Mouse (Mus musculus) 3T3-L1 (cell line): ENCODE results near the gene Cfap74.

Experiments
- DNase-seq: peaks from one replicate; pipeline ENCODE4 v3.0.0-alpha.2; 2015; ENCODE audit warnings: low read depth, low spot score

Gene Cfap74

DNA sequence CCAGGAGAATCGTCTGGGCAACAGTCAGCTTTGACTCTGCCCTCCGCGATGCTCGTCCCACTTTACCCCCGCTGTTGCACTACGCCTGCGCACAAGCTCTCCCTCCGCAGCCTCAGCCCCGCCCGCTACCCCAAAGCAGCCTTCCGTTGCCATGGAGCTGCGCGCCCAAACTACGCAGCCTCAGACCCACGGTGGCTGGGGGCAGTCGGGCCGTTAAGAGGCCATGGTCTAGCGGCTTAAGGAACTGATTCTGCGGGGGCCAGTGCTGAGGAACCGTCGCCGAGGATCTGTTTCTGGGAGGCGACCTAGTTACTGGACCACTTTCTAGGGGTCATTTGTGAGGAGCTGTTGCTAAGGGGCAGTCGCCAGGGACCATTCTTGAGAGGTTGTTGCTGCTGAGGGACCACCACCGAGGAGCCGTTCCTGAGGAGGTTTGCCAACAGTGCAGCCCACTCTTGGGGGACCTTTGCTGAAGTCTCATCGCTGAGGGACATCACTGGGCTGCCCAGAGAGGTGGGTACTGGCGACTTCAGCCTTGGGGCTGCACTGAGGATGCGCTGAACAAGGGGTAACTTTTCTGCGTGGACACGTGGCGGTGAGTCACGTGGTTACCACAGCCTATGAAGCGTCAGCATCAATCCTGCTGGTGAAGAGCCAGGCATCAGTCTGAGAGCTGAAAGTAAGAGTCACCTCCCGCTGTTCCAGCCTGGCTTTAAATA, at the start of gene Cfap74:
TSS of gene Cfap74 (plus strand) at position 133 of the 719 bp plus-strand sequence.
- DNase-seq: peak; percentile 94

DNA sequence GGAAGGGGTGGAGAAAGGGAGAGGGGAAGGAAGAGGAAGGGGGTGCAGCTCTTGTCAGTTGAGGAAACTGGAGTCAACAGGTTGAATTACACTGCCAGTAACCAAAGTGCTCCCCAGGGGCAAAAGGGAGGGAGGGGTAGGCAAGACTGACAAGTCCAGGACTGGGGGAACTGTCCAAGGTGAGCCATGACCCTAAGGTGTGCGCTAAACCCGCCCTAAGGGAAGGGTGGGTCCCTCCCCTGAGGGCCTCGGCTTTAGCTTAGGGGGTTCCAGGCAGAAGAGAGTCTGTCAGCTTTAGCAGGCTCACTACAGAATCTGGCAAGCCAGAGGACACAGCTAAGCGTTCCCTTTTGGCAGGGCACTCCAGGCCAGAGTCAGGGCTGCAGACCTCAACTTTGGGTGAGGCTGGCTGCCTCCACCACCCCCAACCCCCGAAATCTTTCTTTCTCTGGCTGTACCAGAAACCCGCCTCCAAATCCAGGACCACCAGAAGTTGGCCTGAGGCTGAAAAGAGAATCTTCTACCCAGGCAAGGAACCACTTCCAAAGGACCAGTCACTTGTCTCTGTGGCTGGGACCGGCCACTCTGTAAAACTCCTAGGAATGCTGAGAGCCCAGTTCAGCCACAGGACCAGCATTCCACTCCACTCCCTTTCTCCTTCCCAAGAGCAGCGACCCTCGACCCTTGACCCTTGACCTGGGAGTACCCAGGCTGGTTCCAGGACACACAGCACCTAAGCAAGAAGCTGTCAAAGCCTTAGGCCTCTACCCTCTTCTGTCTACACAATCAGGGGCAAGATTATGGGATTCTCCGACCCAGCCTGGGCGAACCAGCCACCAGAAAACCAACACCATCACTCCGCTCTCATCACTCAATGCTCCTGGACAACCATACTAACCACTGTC, 49.2 kb upstream of the Cfap74 start:
- DNase-seq: no peak

DNA sequence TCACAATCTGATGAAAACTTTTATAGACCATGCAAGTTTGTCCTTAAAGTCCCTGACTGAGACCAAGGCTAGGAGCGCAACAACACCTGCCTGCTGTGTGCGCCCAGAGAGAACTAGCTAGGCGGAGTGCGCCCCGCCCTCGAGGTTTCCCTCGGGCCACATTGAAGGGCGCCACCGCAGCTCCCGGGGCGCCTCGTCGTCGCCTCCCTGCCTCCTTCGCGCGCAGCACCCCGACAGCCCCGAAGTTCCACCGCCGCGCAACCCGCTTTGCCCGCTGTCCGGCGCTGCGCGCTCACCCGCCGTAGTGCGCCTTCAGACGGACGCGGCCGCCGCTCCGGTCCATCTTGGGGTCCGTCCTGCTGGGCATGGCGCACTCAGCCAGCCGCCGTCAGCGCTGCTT, 48.1 kb upstream of the Cfap74 start:
- no peak for DNase-seq

DNA sequence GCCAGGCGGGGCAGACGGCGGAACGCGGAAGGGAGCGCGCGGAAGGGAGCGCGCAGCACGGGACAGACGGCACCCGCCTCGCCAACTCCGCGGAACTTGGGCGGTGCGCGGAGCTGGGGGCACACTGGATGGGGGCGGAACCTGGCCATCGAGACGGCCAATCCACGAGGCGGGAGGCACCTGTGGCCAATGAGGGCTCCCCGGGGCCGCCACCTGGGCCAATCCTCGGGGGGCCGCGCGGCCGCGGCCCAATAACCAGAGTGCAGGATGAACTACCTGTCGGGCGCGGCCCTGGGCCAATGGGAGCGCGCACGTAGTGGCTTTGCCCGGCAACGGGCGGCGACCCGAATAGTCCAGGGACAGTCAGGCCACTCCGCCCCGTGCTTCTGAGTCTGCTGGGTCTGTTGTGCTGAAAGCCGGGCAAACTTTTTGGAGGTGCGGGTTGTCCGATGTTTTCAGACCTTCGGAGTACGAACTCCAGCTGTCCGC, 47.6 kb upstream of the Cfap74 start, which contains the start of gene Prkcz:
TSS of gene Prkcz (minus strand) at position 59 of the 489 bp plus-strand sequence.
- no peak for DNase-seq

DNA sequence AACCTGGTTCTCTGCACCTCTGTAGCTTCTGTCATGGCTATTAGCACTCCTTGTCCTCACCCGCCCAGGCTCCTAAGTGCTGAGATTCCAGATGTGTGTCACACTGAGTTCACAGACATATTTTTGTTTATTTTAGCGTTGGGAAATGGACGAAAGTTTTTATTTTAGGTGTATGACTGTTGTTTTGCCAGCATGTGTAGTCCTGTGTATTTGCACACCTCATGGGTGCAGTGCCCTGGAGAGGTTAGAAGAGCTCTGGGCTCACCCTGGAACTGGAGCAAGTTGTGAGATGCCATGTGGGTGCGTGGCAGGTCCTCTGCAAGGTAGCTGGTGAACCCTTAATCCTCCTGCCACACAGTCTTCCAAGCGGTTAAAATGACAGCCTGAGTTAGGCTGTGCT, 46.5 kb upstream of the Cfap74 start:
- DNase-seq: no peak

DNA sequence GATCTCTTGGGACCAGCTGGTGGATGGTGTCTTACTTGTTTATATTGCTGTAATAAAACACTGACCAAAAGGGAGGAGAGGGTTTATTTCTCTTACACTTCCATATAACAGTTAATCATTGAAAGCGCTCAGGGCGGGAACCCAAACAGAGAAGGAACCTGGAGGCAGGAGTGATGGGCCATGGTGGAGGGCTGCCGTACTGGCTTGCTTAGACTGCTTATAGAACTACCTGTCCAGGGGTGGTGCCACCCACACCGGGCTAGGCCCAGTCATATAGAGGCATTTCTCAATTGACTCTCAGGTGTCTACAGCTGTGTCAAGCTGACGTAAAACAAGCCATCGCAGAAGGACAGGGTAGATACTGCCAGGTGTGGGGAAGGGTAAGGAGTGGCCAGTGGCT, 42.2 kb upstream of the Cfap74 start:
- DNase-seq: no peak

DNA sequence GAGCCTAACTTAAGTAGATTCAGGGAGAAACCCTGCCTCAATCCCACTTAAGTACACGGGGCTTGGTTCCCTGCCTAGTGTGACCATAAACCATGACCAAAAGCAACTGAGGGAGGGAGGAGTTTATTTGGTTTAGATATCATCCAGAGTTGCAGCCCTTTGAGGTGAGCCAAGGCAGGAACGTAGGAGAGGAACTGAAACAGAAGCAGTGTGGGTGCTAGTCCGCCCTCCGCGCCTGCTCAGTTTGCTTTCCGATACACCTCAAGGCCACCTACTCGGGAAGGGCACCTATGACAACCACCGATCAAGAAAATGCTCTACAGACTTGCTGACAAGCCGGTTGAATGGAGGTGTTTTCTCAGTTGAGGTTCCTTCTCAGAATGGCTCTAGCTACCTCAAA, 41.3 kb upstream of the Cfap74 start:
- DNase-seq: no peak

DNA sequence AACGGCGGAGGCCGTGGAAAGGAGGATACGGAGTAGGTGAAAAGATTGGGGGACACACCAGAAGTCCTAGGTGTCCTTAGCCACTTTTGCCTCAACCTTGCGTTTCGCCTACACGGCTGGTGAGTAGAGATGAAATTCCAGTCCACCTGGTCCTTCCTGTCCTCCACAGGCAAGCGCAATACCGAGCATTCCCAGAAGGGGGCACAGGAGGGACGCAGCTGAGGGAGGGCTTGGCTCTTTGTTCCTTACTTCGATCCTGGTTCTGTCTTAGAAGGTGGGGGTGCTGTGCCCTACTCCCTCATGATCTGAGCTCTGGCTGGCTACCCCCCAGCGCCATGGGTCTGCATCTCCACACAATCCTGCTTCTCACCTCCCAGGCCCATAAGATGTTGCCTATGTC, 40.3 kb upstream of the Cfap74 start:
- DNase-seq: peak; percentile 73

DNA sequence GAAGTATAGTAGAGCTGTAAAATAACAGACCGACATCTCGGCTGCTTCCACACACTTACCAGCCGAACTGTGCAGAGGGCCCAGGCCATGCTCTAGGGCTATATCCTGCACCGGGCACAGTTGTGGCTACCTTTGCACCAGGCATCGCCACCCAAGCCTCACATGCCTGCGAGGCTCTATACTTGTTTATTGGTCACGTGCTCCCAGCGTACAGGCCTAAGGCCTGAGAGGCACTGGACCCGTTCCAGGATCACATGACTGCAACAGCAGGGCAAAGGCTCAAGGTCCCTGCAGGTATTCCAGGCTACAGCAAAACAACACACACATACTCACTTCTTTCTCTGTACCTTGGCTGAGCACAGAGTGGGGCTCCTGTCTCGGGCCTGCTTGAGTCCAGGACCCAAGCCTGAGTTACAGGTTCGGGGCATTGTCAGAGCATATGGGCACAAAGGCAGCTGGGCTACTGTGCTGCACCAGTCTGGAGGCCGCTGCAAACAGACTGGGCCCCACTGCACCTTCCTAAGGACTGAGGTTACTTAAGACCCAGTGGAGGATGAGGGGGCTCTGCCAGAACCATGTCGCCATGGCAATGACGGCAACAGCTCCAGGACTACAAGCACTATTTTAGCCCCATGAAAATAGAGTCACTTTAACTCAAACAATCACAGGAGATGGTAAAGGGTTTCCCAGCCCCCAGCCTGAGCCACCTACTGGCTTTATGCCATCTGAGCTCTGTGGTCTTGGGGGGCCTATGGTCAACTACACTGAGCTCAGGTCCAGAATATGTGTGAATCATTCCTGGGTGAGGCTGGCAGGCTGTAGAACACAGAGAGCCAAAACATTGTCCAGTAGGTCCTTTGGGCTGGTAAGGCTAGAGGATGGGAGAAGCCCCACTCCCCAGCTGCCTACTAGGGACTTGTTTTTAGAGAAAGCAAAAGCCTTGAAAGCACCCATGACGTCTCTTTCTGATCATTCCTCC, 38.0 kb upstream of the Cfap74 start:
- no peak for DNase-seq

DNA sequence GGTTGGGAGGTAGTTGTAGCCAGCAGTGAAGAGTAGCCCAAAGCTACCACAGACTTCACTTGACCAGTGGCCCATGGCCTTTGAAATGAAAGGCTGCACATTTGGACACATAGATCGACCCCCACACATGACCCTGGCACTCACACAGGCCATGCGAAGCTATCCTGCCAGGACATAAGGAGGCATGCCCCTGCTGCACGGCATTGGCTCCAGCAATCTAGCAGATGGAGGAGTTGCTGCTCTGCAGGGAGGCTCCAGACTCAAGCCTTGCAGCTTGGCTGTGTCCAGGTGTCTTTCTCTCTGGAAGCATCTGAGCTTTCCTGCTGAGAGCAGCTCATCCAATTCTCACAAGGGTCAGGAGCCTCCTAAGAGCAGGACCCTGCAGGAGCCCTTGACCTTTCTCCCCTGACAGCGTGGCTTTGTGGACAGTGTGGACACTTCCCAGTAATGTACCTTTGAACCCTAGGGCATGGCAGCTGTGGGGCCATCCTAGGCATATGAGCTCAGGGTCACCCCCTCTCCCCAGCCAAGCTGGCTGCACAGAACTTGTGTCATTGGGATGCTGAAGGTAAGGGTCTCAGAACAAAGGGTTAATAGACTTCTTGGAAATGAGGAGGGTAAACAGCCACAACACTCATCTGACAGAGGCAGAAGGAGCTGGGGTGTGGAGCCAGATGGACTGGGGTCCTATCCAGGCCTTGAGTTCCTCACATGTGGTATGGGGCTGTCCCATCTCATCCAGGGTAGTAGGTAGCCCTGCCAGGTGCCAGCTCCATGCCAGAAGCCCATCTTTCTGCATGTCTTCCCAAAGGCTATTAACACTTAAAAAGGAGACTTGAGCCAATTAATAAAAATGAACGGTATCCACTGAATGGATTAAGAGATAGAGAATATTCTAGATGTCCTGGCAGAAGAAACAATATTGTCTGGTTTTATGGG, 36.9 kb upstream of the Cfap74 start:
- no peak for DNase-seq

DNA sequence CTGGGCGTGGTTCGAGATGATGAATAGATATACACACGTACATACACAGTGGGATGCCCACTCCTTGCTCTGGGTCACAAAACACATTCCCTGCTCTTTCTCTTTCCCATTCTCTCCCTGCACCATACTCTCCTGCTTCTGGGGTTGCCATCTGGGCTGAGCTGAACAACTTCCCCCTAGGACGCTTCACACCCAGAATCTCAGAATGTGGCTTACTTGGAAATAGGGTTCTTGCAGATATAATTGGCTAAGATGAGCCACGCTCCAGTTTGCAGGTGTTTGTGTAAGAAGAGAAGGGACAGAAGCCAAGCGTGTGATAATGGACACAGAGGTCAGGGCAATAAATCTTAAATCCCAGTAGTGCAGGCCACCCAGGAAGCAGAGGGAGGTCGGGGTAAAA, 27.0 kb upstream of the Cfap74 start:
- no peak for DNase-seq

DNA sequence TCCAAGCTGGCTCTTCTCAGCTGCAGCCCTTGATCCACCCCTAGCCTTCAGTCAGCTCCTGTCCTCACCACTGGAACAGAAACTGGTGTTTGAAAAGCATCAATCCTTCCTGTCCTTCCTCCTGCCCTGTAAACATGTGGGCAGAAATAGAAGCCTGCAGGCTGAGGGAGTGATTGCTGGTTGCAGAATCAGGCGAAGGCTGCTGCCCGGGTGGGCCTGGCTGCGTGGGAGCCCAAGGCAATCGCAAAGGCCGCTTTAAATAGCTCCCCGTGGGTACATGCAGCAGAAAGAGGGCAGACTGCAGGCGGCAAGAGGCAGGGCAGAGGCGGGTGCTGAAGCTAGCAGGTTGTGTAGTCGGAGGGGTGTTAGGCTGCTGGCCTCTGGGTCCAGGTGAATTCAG, 26.2 kb upstream of the Cfap74 start:
- DNase-seq: no peak

DNA sequence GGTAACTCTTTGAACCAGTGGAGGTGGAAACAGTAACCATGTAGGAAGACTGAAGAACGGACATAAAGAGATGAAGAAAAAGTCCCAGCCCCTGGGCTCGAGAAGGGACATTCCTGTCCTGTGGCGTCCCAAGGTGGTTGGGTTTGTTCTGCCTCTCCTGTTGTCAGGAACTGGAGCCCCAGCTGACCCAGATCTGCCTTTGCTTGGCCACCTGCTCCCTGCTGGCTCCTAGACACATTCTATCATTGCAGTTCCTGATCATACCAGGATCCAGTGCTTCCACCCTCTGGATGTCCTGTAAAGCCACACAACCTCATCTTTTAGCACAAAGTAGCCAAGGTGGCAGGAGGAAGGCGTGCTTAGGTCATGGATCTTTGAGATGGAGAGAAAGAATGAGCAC, 25.7 kb upstream of the Cfap74 start:
- no peak for DNase-seq

DNA sequence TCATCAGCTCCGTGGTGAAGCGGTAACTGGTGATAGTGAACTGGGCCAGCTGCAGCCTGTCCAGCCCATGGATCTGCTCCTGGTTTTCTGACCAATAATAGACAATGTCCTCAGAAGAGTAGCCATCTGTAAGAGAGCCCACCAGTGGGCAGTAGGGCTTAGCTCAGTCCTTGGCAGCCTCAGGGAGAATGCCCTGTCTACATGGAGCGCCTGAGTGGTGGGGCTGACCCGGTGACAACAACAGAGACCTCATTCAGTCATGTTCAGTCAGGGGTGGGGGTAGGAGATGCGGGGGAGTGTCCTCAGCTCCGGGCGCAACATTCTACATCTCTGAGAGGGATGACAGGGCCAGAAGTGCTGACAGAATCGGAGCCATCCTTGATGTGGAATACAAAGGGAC, 21.8 kb upstream of the Cfap74 start:
- no peak for DNase-seq

DNA sequence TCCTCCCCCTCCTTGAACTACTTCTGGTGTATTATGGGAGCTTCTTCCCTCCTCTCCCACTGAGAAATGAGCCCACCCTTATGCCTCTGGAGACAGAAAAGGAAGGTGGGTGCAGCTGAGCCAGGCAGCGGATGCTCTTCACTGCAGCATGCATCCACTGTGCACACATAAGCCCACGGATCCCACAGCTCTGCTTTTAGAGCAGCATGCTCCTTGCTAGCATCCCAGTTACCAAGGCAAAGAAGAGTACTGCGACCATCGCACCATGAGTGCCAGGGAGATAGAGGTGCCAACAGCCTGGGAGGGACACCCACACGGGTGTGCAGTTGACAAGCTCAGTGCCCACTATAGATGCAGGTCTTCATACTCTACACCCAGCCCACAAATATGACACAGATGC, 13.5 kb upstream of the Cfap74 start:
- DNase-seq: no peak

DNA sequence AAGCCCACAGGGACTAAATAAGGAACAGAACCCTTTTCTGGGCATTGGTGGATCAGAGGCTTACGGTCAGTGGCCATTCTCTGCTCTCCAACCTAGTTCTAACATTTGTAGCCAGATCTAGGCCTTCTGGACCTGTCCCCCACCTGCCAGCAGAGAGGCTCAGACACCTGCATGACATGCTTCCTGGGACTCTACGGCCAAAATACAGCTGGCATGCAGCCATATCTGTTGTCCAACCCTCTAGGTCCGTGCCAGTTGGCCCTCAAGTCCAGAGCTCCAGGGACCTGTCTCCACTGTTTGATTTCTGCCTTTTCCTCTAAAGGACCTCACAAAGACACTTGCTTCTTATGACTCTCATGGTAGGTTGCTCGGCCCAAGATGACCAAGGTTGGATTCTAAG, 12.2 kb upstream of the Cfap74 start:
- no peak for DNase-seq

DNA sequence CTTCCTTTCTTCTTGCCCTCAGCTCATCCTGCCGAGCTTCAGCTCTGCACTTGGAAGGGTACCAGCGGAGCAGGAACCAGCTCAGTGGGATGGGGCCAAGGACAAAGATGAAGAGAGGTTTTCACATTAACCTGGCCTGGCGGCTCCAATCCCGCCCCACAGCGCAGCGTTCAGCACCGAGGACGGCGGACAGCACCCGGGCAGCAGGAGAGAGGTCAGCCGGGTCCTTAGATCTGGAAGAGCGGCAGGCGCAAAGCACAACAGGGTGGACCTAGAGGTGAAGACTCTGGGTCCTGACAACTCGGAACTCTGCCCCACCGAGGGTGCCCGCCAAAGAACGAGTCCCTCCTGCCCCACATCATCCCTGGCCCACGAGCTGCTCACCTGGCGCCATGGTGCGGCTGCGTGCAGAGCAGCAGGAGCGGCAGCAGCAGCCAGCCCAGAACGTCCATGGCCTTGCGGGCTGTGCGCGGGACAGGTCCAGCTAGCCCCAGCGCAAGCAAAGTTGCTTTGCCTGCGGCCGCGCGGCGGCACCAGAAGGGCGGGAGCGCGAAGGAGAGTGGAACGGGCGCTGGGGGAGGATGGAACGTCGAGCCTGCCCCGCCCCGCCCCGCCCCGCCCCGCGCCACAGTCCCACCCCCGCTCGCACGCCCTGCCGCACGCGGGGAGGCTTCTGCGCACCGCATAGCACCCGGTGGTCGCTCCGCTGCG, 11.3 kb upstream of the Cfap74 start, which contains the start of gene Gabrd:
TSS of gene Gabrd (minus strand) at position 602 of the 711 bp plus-strand sequence.
- DNase-seq: peak; percentile 11

DNA sequence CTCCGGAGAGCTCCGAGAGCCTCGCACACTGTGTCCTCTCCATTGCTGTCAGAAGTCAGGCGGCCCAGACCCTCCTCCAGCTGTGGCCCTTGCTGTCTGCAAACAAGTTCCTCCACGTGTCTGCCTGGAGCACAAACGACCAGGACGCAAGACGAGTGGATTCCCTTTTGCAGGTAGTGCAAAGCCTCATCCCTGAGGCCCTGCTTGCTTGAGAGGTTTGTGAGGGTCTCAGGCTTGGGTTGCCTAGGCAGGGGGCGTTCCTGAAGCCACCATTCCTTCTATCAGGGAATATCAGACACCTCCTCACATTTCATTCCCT, 10.8 kb upstream of the Cfap74 start:
- no peak for DNase-seq

DNA sequence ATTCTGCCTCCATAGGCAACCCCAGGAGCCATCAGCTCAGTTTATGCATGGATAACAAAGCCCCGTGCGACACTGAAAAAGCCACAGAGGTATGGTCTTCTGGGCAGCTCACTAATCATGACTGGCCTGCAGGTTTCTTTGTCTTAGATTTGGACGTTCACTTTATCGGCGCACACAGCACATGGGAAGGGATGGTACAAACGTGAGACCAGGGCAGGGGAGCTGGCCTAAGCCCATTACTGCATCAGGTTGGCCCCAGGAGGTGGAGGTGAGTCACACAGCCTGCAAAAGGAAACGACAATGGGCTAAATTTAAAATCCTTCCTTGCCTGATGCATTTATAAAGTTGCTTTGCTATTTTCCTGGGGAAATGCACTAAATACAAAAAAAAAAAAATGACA, 7.9 kb upstream of the Cfap74 start:
- DNase-seq: no peak

DNA sequence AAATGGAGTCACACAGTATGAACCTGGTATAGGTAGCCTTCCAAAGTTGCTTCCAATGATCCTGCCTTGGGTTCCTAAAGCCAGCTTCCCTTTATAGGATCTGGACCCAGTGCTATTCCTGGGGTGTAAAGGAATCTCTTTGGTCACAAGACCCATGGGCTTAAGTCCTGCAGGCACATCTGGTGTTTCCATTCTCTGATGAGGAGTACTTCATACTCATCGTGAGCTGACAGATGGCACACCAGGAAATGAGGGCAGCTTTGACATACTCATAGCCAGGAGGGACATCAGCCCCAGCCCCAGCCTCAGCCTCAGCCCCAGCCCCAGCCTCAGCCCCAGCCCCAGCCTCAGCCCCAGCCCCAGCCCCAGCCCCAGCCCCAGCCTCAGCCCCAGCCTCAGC, 6.5 kb upstream of the Cfap74 start:
- DNase-seq: no peak
